Mouse (Mus musculus) telencephalon, adult 2 months (tissue): Measurements from ENCODE around the gene Sorbs1.

Experiments
- DNase-seq: peaks from one replicate; pipeline ENCODE4 v3.0.0-alpha.2; 2011; ENCODE audit warnings: low read depth, low spot score

Sorbs1 gene

DNA sequence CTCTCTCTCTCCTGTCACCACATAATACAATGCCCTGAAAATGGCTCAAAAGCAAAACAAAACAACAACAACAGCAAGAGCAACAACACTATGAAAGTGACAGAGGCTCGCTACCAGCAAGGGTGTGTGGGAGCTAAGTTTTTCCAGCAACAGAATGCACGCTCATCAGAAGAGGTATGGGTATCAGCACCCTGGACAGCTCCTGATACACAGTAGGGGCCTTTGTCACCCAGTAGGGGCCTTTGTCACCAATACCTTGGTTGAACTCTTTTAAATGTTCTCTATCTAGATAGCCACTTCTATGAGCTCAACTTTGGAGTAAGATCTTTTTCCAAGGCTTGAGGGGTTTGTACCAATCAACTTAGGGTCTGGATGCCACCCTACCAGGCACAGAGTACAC lies 138.9 kb downstream of the Sorbs1 start:
- DNase-seq = no peak

DNA sequence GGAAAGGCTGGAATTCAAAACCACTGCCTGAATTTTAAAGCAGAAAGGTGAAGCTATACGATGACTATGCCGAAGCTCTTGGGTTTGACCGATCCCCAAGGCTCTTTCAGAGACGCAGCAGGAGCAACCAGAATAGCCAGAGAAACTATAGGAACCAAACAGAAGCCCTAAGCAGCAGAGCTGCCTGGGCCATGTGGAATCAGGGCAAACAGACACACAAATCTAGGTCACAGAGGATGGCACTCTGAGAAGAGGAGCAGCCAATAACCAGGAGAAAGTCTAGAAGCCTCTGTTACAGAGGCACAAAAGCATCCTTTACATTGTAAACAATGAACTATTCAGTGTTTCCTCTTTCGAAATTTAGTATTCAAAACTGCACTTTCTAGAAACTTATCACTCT lies 140.9 kb downstream of the Sorbs1 start:
- DNase-seq = no peak

DNA sequence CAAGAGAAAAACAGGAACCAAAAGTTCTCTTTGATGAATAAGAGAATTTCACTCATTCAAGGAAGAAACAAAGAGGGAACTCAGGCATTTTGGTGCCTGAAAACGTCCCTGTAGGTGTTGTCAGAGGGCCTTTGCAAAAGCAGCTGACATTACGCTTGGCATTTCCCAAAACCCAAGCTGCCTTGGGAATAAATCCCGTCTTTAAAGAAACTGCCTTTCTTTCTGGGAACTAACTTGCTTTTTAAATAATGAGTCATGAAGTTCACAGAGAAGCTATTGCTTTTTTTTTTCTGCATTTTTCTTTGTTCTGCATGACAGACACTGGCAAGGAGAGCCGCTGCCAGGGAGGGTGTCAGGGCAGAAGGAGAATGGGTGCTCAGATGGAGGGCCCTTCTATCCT lies 141.7 kb downstream of the Sorbs1 start:
- DNase-seq = no peak

DNA sequence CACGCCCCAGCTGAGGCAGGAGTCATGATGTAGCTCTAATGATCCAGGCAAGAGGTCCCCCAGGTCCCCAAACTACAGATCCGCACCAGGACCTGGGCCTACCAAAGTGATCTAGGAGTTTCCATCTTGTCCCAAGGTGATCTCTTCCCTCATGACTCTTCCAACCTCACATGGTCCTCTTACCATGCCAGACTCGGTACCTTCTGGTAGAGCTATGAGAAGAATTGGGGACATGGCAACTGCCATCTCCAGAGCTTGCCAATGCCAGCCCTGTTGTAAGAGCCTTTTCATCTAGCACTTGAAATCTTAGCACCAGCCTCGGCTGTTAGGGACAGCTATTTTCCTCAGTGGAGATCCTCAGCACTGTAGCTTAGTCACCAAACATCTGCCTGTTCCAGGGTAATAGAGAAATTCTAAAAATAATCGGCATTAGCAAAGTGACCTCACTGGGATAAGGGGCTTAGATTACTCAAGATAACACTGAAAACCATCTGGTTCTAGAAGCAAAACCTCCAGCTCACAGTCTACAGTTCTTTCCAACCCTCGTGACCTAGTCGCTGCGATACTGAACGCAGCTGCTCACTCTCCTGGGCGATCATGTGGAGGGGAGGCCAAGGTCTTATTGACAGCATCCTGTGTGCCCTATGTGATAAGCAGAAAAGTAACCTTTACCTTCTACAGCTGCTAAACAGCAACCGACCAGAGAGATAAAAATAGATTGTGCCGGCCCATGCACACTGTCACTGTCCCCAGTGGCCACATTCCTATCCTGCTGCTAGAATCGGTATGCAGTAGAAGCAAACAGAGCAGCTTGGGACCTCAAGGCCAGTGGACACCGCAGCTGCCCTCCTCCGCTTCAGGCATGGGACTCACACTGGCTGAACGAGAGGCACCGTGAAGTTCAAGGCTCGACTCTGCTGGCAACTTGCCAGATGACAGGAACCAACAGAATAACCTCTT lies 143.4 kb downstream of the Sorbs1 start:
- DNase-seq = no peak

DNA sequence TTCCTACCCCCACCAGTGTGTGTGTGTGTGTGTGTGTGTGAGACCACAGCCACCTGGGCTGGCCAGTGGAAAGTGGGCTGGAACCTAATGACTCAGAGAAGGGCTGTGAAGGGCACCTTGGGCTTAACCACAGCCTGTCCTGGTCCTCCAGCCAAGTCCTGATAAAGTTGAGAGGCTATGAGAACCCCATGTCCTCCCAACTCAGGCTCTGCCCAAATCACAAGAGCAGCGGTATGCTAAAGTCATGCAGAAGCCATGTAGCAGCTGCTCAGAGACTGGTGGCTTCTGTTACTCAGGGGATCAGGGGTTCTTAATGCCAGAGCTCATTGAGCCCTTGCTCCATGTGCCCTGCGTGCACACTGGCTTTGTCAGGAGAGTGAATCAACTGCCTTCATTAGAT lies 145.1 kb downstream of the Sorbs1 start:
- DNase-seq = no peak

DNA sequence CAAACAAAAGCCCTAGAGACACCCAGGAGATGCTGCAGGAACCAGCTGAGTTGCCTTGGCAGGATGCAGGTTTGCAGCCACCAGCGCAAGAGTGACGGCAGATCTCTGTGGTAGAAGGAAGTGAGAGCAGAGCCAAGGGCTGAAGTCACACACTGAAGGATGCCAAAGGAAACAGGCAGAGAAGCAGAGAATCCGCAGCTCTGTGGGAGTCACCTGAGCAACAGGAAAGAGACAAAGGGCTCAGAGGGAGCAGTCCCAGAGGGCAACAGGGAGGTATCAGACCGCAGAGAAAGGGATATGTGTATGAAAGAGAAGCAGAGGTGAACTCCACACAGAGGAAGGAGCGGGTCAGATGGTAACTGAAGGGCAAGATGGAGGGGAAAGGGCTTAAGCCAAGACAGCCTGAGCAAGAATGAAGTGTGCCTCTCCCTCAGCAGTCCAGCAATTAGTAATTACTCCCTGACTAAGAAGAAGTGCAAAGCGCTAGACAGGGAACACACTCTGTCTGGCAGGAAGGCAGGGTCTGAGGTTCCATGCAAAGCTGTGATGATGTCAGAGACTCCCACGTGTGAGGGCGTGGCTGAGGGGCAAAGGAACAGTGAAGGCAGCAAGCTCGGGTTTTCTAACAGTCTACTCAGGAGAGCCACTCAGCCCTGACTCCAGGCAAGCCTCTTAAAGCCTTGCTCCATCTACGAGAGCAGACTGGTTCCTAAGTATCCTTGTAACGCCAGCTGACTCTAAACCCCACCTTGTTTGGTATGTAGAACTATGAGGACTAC lies 147.2 kb downstream of the Sorbs1 start:
- DNase-seq = no peak

DNA sequence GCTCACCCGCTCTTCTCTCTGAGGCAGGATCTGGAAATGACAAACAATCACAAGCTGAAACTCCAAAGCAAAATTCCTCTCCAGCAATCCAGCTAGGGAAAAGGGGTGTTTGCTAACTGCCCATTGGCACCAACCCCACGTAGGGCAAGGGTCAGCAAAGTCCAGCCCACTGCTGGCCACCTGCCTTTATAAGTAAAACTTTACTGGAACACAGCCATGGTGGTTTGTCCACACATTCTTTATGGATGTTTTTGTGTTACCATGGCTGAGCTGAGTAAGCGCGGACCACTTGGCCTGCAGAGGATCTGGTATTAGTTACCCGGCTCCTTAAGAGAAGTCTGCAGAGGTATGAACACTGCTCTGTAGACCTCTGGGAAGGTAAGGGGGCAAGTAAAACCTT lies 148.4 kb downstream of the Sorbs1 start:
- no peak for DNase-seq

DNA sequence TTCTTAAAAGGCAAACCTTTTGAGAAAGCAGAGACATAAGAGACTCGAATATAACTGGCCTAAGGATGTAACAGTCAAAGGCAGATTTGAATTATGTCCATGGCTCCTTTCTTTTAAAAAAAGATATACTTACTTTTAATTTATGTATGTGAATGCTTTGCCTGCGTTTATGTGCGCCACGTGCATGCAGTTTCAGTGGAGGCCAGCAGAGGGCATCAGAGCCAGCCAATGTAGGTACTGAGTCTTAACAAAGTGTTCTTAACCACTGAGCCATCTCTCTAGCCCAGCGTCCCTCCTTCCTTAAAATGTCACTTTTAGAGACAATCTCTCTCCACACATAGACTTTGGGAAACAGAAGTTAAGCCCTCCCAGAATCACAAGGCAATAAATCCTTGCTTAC lies 150.1 kb downstream of the Sorbs1 start:
- no peak for DNase-seq

DNA sequence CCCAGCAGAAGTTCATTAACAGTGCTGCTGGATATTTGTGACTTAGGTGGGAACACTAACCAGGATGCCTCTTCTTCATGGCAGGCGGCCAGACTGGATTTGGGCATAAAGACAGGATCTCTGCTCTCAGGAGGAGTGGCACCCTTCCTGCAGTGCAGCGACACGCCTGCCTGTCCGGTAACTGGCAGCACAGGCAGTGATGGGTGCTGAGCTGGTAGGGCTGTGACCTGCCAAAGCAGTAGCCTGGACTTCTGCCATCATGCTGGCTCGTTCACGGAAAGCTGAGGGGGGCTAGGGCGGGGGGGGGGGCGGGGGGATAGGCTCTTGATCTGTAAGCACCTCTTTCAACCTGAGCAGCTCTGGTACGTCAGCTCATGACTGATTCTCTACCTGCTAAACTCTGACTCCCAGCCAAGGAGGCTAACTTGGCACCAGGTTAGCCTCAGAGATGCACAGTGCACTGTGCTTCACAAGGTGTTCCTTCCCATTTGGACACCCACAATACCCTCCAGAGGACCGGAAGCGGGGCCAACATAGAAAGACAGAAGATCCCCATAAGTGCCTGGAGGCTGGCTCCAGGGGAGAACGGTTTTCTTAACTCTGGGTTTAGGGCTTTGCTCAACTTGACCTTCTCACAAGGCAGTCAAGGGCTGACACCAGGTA lies 151.2 kb downstream of the Sorbs1 start:
- no peak for DNase-seq

DNA sequence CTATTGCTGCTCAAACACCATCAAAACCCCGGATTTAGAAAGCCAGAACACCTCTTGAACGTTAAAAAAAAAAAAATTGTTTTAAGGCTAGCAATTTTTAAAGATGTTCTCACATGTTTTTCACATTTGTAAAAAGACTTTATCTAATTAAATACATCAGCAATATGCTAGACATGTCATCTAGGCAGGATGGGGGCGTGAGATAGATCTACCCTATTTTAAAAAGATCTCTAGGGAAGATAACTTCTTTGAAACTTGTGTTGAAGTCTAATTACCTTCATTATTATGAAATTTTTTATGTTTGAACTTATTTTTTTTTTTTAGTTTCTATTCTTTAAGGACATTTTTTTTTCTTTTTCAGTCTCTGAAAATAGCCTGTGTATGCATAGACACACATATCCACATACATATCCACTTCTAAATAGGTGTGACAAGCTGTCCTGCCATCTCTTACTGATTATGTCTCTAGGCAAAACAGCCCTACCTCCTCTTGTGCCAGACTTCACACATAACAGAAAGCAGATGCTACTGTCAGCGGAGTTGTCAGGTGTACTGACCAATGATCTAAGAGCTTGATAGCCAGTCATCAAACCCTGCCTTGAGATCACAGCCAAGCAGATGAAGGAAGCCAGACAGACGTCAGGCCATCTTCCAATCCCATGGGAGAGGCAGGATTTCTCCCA lies 153.7 kb downstream of the Sorbs1 start:
- no peak for DNase-seq

DNA sequence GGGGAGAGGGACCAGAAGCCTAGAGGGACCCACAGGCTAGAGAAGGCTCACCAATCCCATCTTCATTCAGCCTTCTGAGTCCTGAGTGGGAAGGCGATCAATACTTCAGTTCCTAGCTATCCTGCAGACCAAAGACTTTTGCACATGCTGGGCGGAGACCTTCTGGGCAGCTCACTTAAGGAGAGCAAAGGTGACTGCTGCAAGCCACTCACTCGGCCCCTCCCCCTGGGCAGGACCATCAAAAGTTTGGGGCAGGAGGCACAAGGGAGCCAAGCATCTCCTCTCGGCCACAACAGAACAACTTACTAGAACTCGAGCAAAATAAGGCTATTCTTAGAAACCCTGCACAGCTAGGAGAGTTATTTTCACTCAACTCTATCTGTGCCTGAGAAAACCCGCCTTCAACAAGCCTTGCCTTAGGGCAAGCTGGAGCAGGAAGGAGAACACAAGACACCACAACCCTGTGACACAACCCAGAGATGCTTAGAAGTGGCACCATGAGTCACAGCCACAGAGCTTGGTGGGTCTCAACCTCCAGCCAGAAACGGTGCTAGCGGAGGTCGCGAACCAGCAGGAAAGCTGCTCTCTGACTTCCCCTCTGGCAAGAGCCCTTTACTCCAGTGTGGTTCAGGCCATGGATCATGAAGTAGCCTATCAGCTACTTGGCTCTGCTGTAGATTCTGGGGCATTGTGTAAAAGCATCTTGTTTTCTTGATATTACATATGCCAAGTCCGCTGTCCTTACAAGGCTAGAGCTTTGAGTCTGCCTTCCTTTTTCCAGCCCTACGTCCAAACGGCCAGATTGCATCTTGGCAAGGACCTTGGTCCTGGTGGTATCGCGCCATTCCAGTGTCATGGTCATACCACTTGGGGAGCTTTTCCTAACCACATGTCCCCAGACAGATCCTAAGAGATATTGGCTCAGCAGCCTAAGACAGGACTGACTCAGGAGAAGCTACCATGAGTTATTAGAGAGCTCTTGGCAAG lies 156.8 kb downstream of the Sorbs1 start:
- DNase-seq = no peak

DNA sequence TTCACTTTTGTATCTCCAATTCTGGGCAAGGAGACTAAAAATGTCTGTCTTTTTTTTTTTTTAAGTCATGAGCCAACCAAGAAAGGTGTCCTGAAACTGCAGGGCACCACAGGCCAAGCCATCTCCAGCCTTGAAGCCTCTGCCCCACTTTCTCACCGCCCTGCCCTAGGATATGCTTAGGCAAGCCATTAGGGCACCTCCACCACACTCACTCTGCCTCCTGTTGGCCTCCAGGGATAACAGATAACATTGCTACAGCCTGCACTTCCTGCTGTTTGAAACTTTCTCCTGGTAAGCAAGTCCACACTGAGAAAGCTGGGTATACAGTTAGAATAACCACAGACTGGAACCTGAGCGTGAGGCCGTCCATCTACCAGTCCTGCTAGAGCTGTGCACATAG lies 158.5 kb downstream of the Sorbs1 start:
- no peak for DNase-seq

DNA sequence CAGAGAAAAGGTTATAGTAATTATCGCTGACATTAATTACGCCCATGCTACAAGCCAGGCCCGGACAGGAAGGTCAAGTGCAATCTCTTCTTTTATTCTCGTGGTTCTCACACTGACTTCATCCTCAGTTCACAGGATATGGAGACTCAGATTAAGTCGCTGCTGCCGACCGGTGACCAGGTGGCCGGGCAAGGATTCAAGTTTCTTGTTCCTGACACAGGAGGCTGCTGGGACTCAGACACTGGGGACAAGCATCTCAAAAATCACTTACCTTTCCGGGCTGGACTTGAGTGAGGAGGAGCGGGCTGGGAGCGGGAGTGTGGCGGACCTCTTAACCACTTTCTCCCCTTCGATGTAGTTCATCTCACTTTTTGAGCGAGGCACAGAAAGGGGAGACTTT lies 161.6 kb downstream of the Sorbs1 start:
- no peak for DNase-seq

DNA sequence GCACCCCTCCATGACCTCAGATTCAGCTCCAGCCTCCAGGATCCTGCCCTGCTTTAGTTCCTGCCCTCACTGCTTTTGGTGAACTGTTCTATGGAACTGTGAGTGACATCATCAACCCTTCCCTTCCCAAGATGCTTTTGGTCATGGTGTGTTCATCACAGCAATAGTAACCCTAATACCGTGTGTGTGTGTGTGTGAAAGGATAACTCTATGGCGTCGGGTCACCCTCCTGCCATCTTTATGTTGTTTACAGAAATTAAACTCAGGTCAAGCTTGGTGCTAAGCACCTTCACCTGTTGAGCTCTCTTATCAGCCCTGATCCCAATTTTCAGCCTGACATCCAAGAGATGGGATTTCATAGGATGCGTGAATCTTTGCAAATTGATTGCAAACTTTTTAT lies 162.7 kb downstream of the Sorbs1 start:
- DNase-seq = no peak

DNA sequence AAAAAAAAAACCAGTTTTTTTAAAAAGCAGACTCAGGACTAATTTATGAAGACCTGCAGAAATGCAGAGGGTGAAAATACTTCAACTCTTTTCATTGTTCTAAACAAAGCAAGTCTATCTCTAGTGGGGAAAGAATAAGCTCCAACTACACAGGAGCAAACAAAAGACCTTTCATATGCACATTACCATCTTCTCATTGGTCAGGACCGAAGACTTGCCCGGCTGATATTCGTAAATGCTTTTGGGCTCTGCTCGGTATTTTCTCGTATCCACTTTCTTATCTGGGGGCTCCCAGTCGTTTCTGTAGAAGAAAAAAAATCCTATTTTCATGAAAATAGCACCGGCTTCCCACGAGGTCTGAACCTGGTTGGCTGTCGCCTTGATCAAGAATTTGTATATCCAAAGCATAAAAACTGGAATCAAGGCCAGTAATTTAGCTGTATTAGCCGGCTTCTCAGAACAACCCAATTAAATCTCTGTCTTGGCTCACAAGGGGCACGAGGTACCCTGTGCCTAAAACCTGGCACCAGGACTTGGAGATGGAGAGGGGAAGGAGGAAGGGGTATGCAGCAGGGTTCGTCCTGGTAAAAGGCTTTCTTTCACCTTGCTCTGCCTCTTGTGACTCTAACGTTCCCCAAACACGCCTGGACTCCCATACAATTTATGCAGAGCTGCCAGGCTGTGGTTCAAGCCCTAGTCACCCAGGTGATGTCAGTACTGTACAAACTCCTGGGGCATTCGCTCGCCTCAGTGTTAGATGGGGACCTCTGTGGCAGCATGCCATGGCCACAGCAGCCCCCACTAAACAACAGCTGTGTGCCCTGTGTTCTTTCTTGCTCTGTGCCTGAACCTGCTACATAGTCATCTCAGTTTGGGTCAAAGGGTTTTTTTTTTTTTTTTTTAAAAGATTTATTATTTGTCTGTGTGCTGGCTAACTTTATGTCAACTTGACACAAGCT lies 163.6 kb downstream of the Sorbs1 start:
- DNase-seq = no peak

DNA sequence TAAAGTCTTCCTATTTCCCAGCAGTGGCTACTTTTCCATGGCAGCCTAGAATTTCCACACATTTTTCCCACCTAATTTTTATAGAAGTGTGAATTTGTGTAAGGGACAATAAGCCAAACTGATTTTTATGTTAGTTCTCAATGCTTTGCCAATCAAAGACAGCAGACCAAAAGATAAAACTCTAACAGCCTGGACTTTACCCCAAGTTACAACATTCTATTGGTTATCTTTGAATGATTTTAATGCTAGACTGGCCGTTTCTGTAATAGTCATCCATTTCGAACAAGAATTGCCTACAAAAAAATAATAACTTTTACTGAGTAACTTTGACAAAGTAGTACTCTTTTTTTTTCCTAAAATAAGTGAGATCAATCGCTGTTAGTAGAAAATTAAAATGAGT lies 164.3 kb downstream of the Sorbs1 start:
- no peak for DNase-seq

DNA sequence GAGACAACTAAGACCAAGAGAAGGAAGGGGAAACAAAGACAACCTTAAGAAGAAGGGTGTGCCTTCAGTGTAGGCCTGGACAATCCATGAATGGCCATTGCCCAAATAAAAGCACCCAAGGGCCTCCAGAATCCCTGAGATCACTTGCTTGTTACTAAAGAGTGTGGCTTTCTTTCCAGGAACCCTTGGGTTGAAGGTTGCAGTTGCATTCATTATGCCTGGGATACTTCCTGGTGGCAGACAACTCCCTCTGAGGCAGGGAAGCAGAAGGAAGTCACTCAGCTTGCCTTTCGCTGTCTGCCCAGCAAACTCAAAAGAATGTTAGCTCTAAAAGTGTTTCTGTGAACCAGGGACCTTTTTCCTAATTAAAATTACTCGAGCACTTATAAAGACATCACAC lies 164.9 kb downstream of the Sorbs1 start:
- DNase-seq = no peak

DNA sequence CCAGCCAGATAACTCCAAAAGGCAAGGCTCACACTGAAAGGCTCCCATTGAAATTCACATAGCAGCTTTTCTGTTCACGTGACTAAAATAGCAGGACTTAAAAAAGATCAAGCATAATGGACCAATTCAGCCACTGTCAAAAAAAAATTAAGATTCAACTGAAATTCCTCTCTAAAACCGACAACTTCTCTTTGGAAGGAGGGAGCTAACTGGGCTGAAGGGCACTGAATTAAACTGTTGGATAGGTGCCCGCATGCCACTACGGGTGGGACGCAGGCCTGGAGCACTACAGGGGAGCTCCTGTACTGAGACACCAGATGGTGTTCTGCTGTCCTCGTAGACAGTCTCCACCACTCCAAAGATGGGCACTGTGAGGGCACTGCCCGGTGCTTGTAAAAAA lies 165.4 kb downstream of the Sorbs1 start:
- DNase-seq = no peak

DNA sequence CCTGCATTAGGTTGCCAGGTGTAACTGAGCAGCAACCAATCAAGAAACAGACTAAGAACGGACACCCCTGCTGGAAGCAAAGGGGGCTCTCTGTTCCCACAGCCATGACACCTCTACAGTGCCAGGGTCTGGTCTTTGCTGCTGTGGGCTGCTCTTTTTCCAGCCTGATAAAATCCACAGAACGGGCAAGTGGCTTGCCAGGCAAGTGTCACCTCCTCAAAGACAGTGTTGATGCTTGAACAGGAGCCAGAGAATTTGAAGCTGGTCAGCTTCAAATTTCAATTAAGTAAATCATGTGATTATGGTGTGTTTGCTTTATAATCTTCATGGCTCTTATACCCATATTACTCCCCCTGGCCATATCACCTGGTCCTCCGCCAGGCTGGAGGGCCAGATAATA lies 166.7 kb downstream of the Sorbs1 start:
- DNase-seq = no peak
